ENCODE assay signal across 13 mouse cellular contexts in genomic region chr9:103499366-103499765, GRCm38 (mm10). TPM values are rescaled to one million over a fixed set of nuclear protein-coding genes. Genes with fewer than 3 reads are reported as not detected.
"Had no signal": no experiment of that assay in that cellular context is flagged by ENCODE, and none has a peak within 500 bp of the region (broad histone marks: within the 10 kb centered on the region; RNA-seq: fewer than 3 reads in every experiment).

No protein-coding gene starts in this region.

- H3K9me3 ChIP-seq: limb, embryonic 13.5 days; lung, embryonic 15.5 days; midbrain, embryonic 12.5 days had no signal

- H3K27me3 ChIP-seq: limb, embryonic 13.5 days; lung, embryonic 15.5 days had no signal

- H3K4me1 ChIP-seq: lung, embryonic 15.5 days had no signal

- H3K36me3 ChIP-seq: limb, embryonic 13.5 days; lung, embryonic 15.5 days; midbrain, embryonic 12.5 days had no signal

- DNase-seq: kidney, postnatal 36 days; layer of hippocampus, adult 9-11 months; layer of hippocampus, postnatal 36 days; lung, postnatal 14 days; right cerebral cortex, adult 18-20 months; right cerebral cortex, postnatal 25 days; thymus, postnatal 36 days had no signal

- H3K4me3 ChIP-seq: limb, embryonic 13.5 days; lung, embryonic 15.5 days; megakaryocyte, embryonic 14.5 days; midbrain, embryonic 12.5 days had no signal

- H3K9ac ChIP-seq: limb, embryonic 13.5 days; lung, embryonic 15.5 days; midbrain, embryonic 12.5 days had no signal

- H3K27ac ChIP-seq: kidney, postnatal 0 days; limb, embryonic 13.5 days; lung, embryonic 15.5 days; macrophage; midbrain, embryonic 12.5 days had no signal

- H3K4me2 ChIP-seq: limb, embryonic 13.5 days; lung, embryonic 15.5 days; midbrain, embryonic 12.5 days had no signal

RNA-seq across cellular contexts. Expression of gene Bfsp2, which starts 19.1 kb away (rescaled TPM):
- polyA plus RNA-seq: macrophage had no signal
